Mouse (Mus musculus): ENCODE data around the gene Muc3a. TPM values are rescaled to one million over a fixed set of nuclear protein-coding genes. Genes with fewer than 3 reads are reported as not detected.

The Muc3a gene
- polyA plus RNA-seq, 1 experiment from 2014 or later, result 0.09 TPM

GRCm38 (mm10) chr5:137172591-137172990 is 39.6 kb downstream of the Muc3a start:
- Histone ChIP-seq H3K9ac (no peak overlapping the region), H3K4me2 (no peak overlapping the region), H3K9me3 (replicated peaks) (no peaks in the 10 kb centered on the region), H3K27ac (ENCODE audit: poor library complexity, severe bottlenecking) (no peak overlapping the region), H3K4me1 (replicated peaks) (no peaks in the 10 kb centered on the region), H3K4me3 (no peak overlapping the region), H3K36me3 (no peaks in the 10 kb centered on the region), H3K27me3 (replicated peaks) (peaks cover 7% of the 10 kb centered on the region; the same call in 1 of the 2 replicates)
- no peak for ATAC-seq (ENCODE audit: insufficient number of reproducible peaks, low FRiP score)
- WGBS, result 0% methylated on average over 1 of the region's 1 CpGs

- 68% methylated on average over 7 of the region's 7 CpGs for WGBS
- Histone ChIP-seq H3K4me2 (no peak overlapping the region), H3K27me3 (replicated peaks) (peaks cover 7% of the 10 kb centered on the region; the same call in 1 of the 2 replicates), H3K36me3 (no peaks in the 10 kb centered on the region), H3K4me1 (replicated peaks) (no peaks in the 10 kb centered on the region), H3K9me3 (replicated peaks) (no peaks in the 10 kb centered on the region), H3K9ac (no peak overlapping the region), H3K27ac (ENCODE audit: poor library complexity, severe bottlenecking) (no peak overlapping the region), H3K4me3 (no peak overlapping the region)
- no peak for ATAC-seq (ENCODE audit: insufficient number of reproducible peaks, low FRiP score)
Observed at GRCm38 (mm10) chr5:137171478-137171877, 40.7 kb downstream of the Muc3a start.

GRCm38 (mm10) chr5:137170836-137171380 is 41.3 kb downstream of the Muc3a start:
- no peak overlapping the region for H3K4me3 ChIP-seq
- no peaks in the 10 kb centered on the region for H3K9me3 ChIP-seq (replicated peaks)
- no peak for ATAC-seq (ENCODE audit: insufficient number of reproducible peaks, low FRiP score)
- 69% methylated on average over 9 of the region's 9 CpGs for WGBS
- no peak overlapping the region for H3K27ac ChIP-seq (ENCODE audit: poor library complexity, severe bottlenecking)
- no peak overlapping the region for H3K4me2 ChIP-seq
- H3K9ac ChIP-seq, result no peak overlapping the region
- no peaks in the 10 kb centered on the region for H3K36me3 ChIP-seq
- no peaks in the 10 kb centered on the region for H3K4me1 ChIP-seq (replicated peaks)
- H3K27me3 ChIP-seq (replicated peaks), result peaks cover 7% of the 10 kb centered on the region; the same call in 1 of the 2 replicates

- no peak overlapping the region for H3K9ac ChIP-seq
- WGBS, result 69% methylated on average over 6 of the region's 6 CpGs
- no peaks in the 10 kb centered on the region for H3K9me3 ChIP-seq (replicated peaks)
- no peak overlapping the region for H3K4me3 ChIP-seq
- H3K27ac ChIP-seq (ENCODE audit: poor library complexity, severe bottlenecking), result no peak overlapping the region
- no peak overlapping the region for H3K4me2 ChIP-seq
- no peaks in the 10 kb centered on the region for H3K4me1 ChIP-seq (replicated peaks)
- ATAC-seq (ENCODE audit: insufficient number of reproducible peaks, low FRiP score), result no peak
- H3K27me3 ChIP-seq (replicated peaks), result peaks cover 12% of the 10 kb centered on the region; the same call in 1 of the 2 replicates
- H3K36me3 ChIP-seq, result no peaks in the 10 kb centered on the region
Observed at GRCm38 (mm10) chr5:137167539-137167938, 44.6 kb downstream of the Muc3a start.

GRCm38 (mm10) chr5:137166012-137166411 is 46.2 kb downstream of the Muc3a start:
- H3K4me2 ChIP-seq, result no peak overlapping the region
- no peak overlapping the region for H3K9ac ChIP-seq
- 75% methylated on average over 9 of the region's 9 CpGs for WGBS
- no peak for ATAC-seq (ENCODE audit: insufficient number of reproducible peaks, low FRiP score)
- no peak overlapping the region for H3K27ac ChIP-seq (ENCODE audit: poor library complexity, severe bottlenecking)
- no peaks in the 10 kb centered on the region for H3K9me3 ChIP-seq (replicated peaks)
- H3K4me1 ChIP-seq (replicated peaks), result no peaks in the 10 kb centered on the region
- H3K36me3 ChIP-seq, result no peaks in the 10 kb centered on the region
- 0 out of 2 replicates have a peak, but pooled peaks cover 5% of the 10 kb centered on the region for H3K27me3 ChIP-seq (replicated peaks)
- no peak overlapping the region for H3K4me3 ChIP-seq

- no peak overlapping the region for H3K4me2 ChIP-seq
- H3K9me3 ChIP-seq (replicated peaks), result peaks cover 5% of the 10 kb centered on the region
- H3K9ac ChIP-seq, result no peak overlapping the region
- H3K4me1 ChIP-seq (replicated peaks), result no peaks in the 10 kb centered on the region
- WGBS, result 75% methylated on average over 4 of the region's 4 CpGs
- H3K36me3 ChIP-seq, result no peaks in the 10 kb centered on the region
- no peak overlapping the region for H3K4me3 ChIP-seq
- ATAC-seq (ENCODE audit: insufficient number of reproducible peaks, low FRiP score), result no peak
- H3K27ac ChIP-seq (ENCODE audit: poor library complexity, severe bottlenecking), result no peak overlapping the region
- 0 out of 2 replicates have a peak, but pooled peaks cover 5% of the 10 kb centered on the region for H3K27me3 ChIP-seq (replicated peaks)
Observed at GRCm38 (mm10) chr5:137161853-137162252, 50.3 kb downstream of the Muc3a start.

- Histone ChIP-seq H3K9ac (no peak overlapping the region), H3K4me1 (replicated peaks) (no peaks in the 10 kb centered on the region), H3K36me3 (no peaks in the 10 kb centered on the region), H3K4me2 (no peak overlapping the region), H3K4me3 (no peak overlapping the region), H3K9me3 (replicated peaks) (peaks cover 15% of the 10 kb centered on the region), H3K27ac (ENCODE audit: poor library complexity, severe bottlenecking) (no peak overlapping the region), H3K27me3 (replicated peaks) (no peaks in the 10 kb centered on the region)
- 26% methylated on average over 11 of the region's 11 CpGs for WGBS
- ATAC-seq (ENCODE audit: insufficient number of reproducible peaks, low FRiP score), result no peak
Observed at GRCm38 (mm10) chr5:137159461-137159860, 52.7 kb downstream of the Muc3a start.

Other genes starting within 250 kb of the Muc3a start
- gene Cldn15, start 245.8 kb downstream of the Muc3a start, polyA plus RNA-seq (2016; fragmentation: Nextera tagmentation; extraction: Ambion mirVana), result 1.9 and 2.1 TPM in 2 replicates
- 42.7 and 48.6 TPM in 2 replicates for gene Plod3, start 225.4 kb downstream of the Muc3a start, polyA plus RNA-seq (2016; fragmentation: Nextera tagmentation; extraction: Ambion mirVana)
- gene Znhit1, start 224.4 kb downstream of the Muc3a start, polyA plus RNA-seq (2016; fragmentation: Nextera tagmentation; extraction: Ambion mirVana), result 74.4 and 78.1 TPM in 2 replicates
- gene Vgf, start 186.0 kb downstream of the Muc3a start, polyA plus RNA-seq (2016; fragmentation: Nextera tagmentation; extraction: Ambion mirVana), result 0.12 TPM in 1 of 2 replicates, not detected in the other
- 143 and 145 TPM in 2 replicates for gene Ap1s1, start 166.3 kb downstream of the Muc3a start, polyA plus RNA-seq (2016; fragmentation: Nextera tagmentation; extraction: Ambion mirVana)
- gene Serpine1, start 140.1 kb downstream of the Muc3a start, polyA plus RNA-seq (2016; fragmentation: Nextera tagmentation; extraction: Ambion mirVana), result 0.69 and 0.70 TPM in 2 replicates
- 7.0 and 7.8 TPM in 2 replicates for gene Trim56, start 96.2 kb downstream of the Muc3a start, polyA plus RNA-seq (2016; fragmentation: Nextera tagmentation; extraction: Ambion mirVana)
- gene Muc3, start 63.1 kb downstream of the Muc3a start, polyA plus RNA-seq (2016; fragmentation: Nextera tagmentation; extraction: Ambion mirVana), result 0.21 TPM in 1 of 2 replicates, not detected in the other
- 23.5 and 28.3 TPM in 2 replicates for gene Ache, start 75.1 kb upstream of the Muc3a start, polyA plus RNA-seq (2016; fragmentation: Nextera tagmentation; extraction: Ambion mirVana)
- 10.1 and 10.6 TPM in 2 replicates for gene Ufsp1, start 82.2 kb upstream of the Muc3a start, polyA plus RNA-seq (2016; fragmentation: Nextera tagmentation; extraction: Ambion mirVana)
- 106 and 107 TPM in 2 replicates for gene Srrt, start 95.3 kb upstream of the Muc3a start, polyA plus RNA-seq (2016; fragmentation: Nextera tagmentation; extraction: Ambion mirVana)
- 46.3 and 47.0 TPM in 2 replicates for gene Trip6, start 102.0 kb upstream of the Muc3a start, polyA plus RNA-seq (2016; fragmentation: Nextera tagmentation; extraction: Ambion mirVana)
- gene Slc12a9, start 121.2 kb upstream of the Muc3a start, polyA plus RNA-seq (2016; fragmentation: Nextera tagmentation; extraction: Ambion mirVana), result 9.4 and 10.2 TPM in 2 replicates
- 53.1 and 55.6 TPM in 2 replicates for gene Ephb4, start 137.7 kb upstream of the Muc3a start, polyA plus RNA-seq (2016; fragmentation: Nextera tagmentation; extraction: Ambion mirVana)